Mouse (Mus musculus) inflammation-experienced regulatory T-cells, adult 16 weeks (primary cell): ENCODE measurements around the gene Dll4. TPM values are rescaled to one million over a fixed set of nuclear protein-coding genes. Genes with fewer than 3 reads are reported as not detected.

Experiments used
- polyA plus RNA-seq: library from polyadenylated mRNA; unstranded; fragments of 100-300 nt; shearing (Covaris generic); gene quantifications from one replicate; pipeline ENCODE4 v1.2.1, GENCODE M21; 2017

Dll4 gene
- polyA plus RNA-seq: not detected

DNA sequence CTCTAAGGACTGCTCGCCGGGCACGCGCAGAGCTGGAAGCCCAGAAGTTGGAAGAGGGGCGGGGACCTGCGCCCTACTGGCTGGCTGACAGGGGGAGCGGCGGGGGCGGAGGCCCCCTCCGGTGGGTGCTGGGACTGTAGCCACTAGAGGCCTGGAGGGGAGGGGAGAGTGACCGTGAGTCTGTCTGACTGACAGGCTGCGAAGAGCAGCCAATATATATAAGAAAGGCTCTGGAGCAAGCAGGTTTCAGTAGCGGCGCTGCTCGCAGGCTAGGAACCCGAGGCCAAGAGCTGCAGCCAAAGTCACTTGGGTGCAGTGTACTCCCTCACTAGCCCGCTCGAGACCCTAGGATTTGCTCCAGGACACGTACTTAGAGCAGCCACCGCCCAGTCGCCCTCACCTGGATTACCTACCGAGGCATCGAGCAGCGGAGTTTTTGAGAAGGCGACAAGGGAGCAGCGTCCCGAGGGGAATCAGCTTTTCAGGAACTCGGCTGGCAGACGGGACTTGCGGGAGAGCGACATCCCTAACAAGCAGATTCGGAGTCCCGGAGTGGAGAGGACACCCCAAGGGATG lies at the start of gene Dll4:
Gene Dll4 (plus strand): TSS at position 217 of the 576 bp plus-strand sequence.

DNA sequence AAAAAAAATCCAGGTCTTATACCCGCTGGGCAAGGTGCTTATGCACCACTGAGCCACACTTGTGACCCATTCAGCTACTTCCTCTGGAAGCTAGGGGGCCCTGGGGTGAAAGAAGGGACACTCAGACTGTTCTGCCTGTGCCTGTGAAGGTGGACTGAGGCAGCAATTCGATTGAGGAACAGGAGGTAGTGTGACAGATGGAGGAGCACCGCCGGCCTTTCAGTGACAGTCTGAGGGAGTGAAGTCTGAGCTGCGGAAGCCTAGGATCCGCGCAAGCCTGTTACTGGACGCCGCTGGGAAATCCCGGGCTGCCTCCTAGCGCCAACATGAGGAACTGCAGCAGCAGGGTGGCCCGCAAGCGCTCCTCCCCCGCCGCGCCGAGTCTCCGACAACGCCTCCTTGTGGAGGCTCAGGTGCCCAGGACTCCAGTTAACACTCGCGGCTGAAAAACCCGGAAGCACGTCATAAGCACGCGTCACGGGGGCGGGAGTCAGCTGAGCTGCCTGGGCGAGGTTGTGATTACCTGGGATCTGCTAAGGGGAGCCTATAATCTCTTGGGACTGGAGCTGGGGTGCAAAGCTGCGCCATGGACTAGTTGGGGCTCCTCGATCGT lies 37.2 kb upstream of the Dll4 start, which contains the start of gene Vps18:
Gene Vps18 (plus strand): TSS at position 471 of the 613 bp plus-strand sequence.

DNA sequence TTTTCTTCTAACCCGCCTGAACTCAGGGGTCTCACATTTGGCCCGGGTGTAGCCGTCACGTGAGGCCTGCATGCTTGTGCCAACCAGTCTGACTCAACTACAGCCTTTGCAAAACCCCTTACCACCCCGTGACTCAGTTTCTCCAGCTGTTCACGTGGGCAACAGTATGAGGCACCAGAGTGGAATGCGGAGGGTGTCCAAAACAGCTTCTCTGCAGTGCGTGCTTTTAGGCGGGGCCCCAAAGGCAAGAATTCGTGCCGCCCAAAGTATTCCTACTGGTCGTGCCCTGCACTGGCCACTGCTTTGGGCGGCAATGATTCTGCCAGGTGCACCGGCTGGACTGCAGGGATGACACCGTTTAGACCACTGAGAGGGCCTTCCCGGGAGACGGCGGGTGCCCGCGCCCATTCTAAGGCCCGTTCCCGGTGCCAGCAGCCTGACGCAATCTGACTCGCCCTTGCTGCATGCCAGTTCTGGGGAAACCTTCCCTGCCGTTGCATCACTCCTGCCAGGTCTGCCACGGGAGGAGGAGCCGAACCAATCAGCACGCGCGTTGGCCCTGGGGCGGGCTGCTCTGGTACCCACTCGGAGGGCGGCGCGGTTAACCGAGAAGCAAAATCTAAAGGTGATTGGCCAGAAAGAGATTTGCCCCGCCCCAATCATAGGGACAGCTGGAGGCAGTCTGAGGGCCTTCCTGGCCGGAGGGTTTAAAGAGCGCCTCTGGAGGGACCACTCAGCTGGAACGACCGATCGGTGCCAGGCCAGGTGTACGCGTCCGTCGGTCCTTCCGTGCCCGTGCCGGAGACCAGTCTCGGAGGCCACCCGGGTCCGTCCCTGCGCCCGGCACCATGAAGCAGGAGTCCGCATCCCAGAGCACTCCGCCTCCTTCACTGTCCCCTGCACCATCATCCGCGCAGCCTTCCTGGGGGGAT lies 25.2 kb downstream of the Dll4 start, which contains the start of gene Chac1:
Gene Chac1 (plus strand): TSS at position 675 of the 932 bp plus-strand sequence.

Other genes with a start within 250 kb of the Dll4 start
- 8.4 TPM for gene Rad51, start 213.0 kb upstream of the Dll4 start, polyA plus RNA-seq
- 25.7 TPM for gene Rmdn3, start 168.8 kb upstream of the Dll4 start, polyA plus RNA-seq
- not detected for gene Gchfr, start 158.0 kb upstream of the Dll4 start, polyA plus RNA-seq
- gene Gm14137, start 151.3 kb upstream of the Dll4 start, polyA plus RNA-seq: 0.90 TPM
- 69.5 TPM for gene Zfyve19, start 117.2 kb upstream of the Dll4 start, polyA plus RNA-seq
- gene Dnajc17, start 117.0 kb upstream of the Dll4 start, polyA plus RNA-seq: 16.6 TPM
- not detected for gene Ppp1r14d, start 95.9 kb upstream of the Dll4 start, polyA plus RNA-seq
- gene Spint1, start 88.4 kb upstream of the Dll4 start, polyA plus RNA-seq: 0.44 TPM
- 0.56 TPM for gene Rhov, start 54.5 kb upstream of the Dll4 start, polyA plus RNA-seq
- 21.5 TPM for gene Vps18, start 37.0 kb upstream of the Dll4 start, polyA plus RNA-seq
- 0.18 TPM for gene Chac1, start 25.4 kb downstream of the Dll4 start, polyA plus RNA-seq
- gene Ino80, start 151.9 kb downstream of the Dll4 start, polyA plus RNA-seq: 5.0 TPM
- not detected for gene Exd1, start 221.8 kb downstream of the Dll4 start, polyA plus RNA-seq
- 75.4 TPM for gene Chp1, start 221.9 kb downstream of the Dll4 start, polyA plus RNA-seq